Mouse (Mus musculus): ENCODE measurements around the gene Tjp3. TPM values are rescaled to one million over a fixed set of nuclear protein-coding genes. Genes with fewer than 3 reads are reported as not detected.

Tjp3 gene
- under 1 TPM; 0.22 to 0.81 (median 0.29) TPM for total RNA-seq (2022)

- DNase-seq = no peak
Observed at GRCm38 (mm10) chr10:81291511-81292104, at the start of gene Tjp3. Gene Tjp3, minus strand, starts transcription at chr10:81291581.

- DNase-seq = no peak
Observed at GRCm38 (mm10) chr10:81340551-81341332, 49.4 kb upstream of the Tjp3 start.

DNA sequence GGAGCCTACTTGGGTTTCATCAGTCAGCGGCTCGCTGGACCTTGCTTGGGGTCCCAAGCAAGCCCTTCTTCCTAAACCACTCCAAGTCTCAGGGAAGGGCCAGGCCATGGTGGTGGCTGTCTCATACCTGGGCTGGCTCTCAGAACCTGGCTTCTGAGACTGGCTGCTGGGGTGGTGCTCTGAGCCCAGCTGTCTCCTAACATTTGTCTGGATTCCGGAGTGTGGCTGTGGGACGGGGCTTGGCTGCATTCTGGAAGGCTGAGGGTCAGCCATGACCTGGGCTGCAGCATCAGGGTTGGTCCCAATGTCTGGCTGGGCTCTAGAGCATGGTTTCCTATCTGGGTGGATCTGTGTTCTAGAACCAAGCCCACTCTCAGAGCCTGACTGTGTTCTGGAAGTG is 45.2 kb upstream of the Tjp3 start:
- no peak for DNase-seq

DNA sequence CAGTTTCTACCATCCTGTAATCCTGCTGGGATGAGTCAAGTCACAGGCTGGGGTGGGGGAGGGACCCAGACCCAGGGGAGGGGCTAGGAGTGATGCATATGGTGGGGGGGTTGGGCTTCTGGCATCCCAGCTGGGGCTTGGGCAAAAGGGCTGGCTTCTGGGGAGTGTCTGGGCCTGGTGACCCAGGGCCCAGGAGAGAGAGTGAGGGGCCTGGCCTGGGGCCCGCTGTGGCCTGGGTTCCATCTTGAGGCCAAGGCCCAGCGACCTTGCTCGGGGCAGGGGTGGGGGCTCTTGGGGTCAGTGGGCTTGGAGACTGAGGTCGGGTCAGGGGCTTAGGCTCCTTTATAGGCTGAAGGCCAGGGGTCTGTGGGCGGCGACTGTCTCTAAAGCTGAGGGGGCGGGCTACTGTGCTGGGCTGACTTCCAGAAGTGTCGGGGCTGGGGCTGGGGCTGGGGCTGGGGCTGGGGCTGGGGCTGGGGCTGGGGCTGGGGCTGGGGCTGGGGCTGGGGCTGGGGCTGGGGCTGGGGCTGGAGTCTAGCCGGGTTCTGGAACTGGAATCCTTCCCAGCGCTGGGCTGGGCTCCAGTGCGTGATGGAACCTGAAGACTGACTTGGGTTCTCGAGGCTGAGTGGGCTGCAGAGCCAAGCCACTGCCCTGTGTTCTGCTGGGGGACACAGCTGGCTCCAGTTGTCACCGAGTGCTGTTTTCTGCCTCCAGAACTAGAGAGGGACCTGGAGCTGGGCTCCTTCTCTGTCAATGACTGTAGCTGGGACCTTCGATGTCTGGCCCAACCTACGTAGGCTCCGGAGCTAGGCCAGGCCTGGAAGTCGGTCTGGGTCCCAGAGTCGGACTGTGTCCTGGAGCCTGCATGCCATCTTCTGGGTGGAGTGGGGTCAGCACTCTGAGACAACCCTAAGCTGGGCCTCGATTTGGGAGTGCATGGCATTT is 44.3 kb upstream of the Tjp3 start:
- DNase-seq = no peak

GRCm38 (mm10) chr10:81334324-81334723 is 42.9 kb upstream of the Tjp3 start:
- no peak for DNase-seq

GRCm38 (mm10) chr10:81332277-81332676 is 40.9 kb upstream of the Tjp3 start:
- no peak for DNase-seq

- no peak for DNase-seq
Observed at GRCm38 (mm10) chr10:81330007-81330406, 38.6 kb upstream of the Tjp3 start.

DNA sequence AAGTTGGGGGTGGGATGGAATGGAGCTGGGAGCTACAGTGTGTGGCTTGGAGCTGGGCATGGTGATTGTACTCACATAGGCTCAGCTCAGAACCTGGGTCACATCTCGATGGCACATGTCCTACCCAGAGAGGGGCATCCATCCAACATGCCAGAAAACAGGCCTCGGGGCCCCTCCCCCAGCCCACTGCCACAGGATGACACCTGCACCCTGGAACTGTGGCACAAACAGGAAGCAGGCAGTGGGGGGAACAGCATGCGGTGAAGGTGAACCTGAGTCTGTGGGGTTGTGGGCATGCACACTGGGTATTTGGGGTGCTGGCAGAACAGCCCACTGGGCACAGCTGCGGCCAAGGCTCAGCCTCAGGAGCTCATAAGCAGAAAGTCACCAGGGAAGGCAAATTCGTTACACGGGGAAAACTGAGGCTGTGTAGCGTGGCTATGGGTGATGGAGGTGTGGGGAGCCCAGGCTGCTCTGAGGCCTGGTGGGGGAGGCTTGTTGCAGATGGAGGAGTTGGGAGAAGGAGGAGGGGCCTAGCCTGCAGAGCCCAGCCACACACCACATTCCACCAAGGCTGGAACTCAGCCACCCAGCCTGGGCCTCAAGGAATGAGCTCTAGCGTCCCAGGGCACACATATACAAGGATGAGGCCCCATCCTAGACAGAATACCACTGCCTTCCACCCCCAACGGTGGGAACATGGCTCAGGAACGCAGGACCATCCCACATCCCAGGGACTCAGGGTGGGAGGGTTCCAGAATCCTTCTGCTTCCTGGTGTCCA is 38.0 kb upstream of the Tjp3 start:
- no peak for DNase-seq

- DNase-seq = peak; percentile 93
Observed at GRCm38 (mm10) chr10:81328386-81328785, 37.0 kb upstream of the Tjp3 start, which contains the start of gene Tbxa2r. Gene Tbxa2r, plus strand, starts transcription at chr10:81328731.

DNA sequence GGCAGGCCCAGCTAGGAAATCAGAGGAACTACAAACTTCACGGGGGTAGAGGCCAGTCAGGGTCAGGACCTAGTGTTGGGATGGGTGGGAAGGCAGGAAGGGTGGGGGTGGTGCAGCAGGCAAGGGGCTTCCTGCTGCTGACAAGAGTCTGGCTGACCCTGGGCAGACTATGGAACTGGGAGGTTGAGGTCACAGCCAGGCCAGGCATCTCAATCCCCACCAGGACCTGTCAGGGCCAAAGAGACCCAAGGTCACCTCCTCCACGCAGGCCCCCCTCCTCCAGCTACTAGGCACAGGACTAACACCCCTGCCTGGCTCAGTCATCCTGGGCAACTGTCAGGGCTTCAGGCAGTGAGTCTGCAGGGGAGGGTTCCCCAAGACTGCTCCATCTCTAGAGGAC is 36.6 kb upstream of the Tjp3 start:
- DNase-seq = no peak

GRCm38 (mm10) chr10:81326858-81327257 is 35.5 kb upstream of the Tjp3 start:
- DNase-seq = no peak

- no peak for DNase-seq
Observed at GRCm38 (mm10) chr10:81325781-81326180, 34.4 kb upstream of the Tjp3 start.

- DNase-seq = no peak
Observed at GRCm38 (mm10) chr10:81325176-81325575, 33.8 kb upstream of the Tjp3 start.

DNA sequence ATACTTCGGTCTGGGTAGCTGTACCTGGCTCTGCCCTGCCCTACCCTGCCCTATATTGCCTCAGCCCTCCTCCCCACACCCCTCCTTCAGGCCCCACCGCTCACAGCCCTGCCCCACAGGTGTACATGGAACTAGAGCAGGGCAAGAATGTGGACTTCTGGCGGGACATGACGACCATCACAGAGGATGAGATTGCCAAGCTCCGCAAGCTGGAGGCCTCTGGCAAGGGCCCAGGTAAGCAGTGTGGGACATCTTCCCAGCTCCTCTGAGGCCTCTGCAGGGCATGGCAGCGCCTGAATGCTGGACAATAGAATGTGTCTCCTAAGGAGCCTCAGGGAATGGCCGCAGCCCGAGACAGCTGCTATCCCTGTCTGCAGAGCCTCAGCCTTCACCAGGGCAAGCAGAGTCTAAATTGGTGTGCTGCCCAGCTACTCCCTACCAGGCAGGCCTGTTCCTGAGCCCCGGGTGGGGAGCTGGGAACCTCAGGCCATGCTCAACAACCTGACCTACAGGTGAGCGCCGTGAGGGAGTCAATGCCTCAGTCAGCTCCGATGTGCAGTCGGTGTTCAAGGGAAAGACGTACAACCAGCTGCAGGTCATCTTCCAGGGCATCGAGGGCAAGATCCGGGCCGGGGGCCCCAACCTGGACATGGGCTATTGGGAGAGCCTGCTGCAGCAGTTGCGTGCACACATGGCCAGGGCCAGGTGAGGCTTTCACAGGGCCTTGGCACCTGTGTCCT is 32.6 kb upstream of the Tjp3 start:
- no peak for DNase-seq

GRCm38 (mm10) chr10:81323141-81323775 is 31.9 kb upstream of the Tjp3 start:
- no peak for DNase-seq

- DNase-seq = no peak
Observed at GRCm38 (mm10) chr10:81322444-81322843, 31.1 kb upstream of the Tjp3 start.

- no peak for DNase-seq
Observed at GRCm38 (mm10) chr10:81321436-81321835, 30.1 kb upstream of the Tjp3 start.

GRCm38 (mm10) chr10:81320550-81321347 is 29.4 kb upstream of the Tjp3 start, which contains the start of gene Cactin:
Gene Cactin, plus strand, starts transcription at chr10:81321103.
- peak; percentile 100 for DNase-seq

GRCm38 (mm10) chr10:81319741-81320549 is 28.6 kb upstream of the Tjp3 start:
- peak; percentile 52 for DNase-seq
